Mouse (Mus musculus) kidney, postnatal 0 days (tissue): ENCODE measurements at regions not wholly inside any gene's neighbourhood (a gene's known extent, or its start where the extent isn't known, plus 50 kb on each side); places are given as distances from the start of the nearest gene placed in this dataset.
"Not testable (repeated sequence)": the region's sequence is repeated elsewhere in the genome, so short reads cannot be mapped to it uniquely, and the experiment has no call there.

Experiments
- ATAC-seq: fragments of 200-750 bp; cut with Nextera tagmentation; replicated peaks from 2 replicates; pipeline ENCODE4 v1.8.0; 2017; ENCODE audit warnings: low read depth, moderate number of reproducible peaks, moderate TSS enrichment, moderate library complexity; ENCODE audit not compliant: low FRiP score
- DNase-seq: peaks from one replicate; pipeline ENCODE4 v3.0.0-alpha.2; 2016; ENCODE audit warnings: low spot score
- H3K27ac ChIP-seq: fragments of 300-500 bp; sonication (generic); 2 replicates; pipeline ENCODE4 v1.5.1; 2014; ENCODE audit warnings: mild to moderate bottlenecking
- H3K27me3 ChIP-seq: fragments of 300-500 bp; sonication (generic); 2 replicates; pipeline ENCODE4 v1.6.1; 2014; ENCODE audit warnings: low read length, mixed read lengths; ENCODE audit not compliant: insufficient read depth
- H3K36me3 ChIP-seq: fragments of 300-500 bp; sonication (generic); 2 replicates; pipeline ENCODE4 v1.6.1; 2014; ENCODE audit warnings: low read length, mixed read lengths; ENCODE audit not compliant: insufficient read depth
- H3K4me1 ChIP-seq: fragments of 300-500 bp; sonication (generic); replicated peaks from 2 replicates; pipeline ENCODE4 v1.6.1; 2014; ENCODE audit warnings: antibody characterized with exemption, low read length, mixed read lengths; ENCODE audit not compliant: insufficient read depth
- H3K4me2 ChIP-seq: fragments of 300-500 bp; sonication (generic); 2 replicates; pipeline ENCODE4 v1.6.1; 2014; ENCODE audit warnings: mild to moderate bottlenecking, low read length, moderate library complexity, mixed read lengths
- H3K4me3 ChIP-seq: fragments of 300-500 bp; sonication (generic); replicated peaks from 2 replicates; pipeline ENCODE4 v1.5.1; 2014; ENCODE audit warnings: low read depth, low read length
- H3K9ac ChIP-seq: fragments of 300-500 bp; sonication (generic); 2 replicates; pipeline ENCODE4 v1.6.1; 2014; ENCODE audit warnings: low read depth, low read length
- H3K9me3 ChIP-seq: fragments of 300-500 bp; sonication (generic); replicated peaks from 2 replicates; pipeline ENCODE4 v1.6.1; 2016; ENCODE audit warnings: low read length, inconsistent platforms, mixed read lengths
- CTCF ChIP-seq: IDR thresholded peaks from 2 replicates; pipeline ENCODE4 v1.5.1; 2016; ENCODE audit warnings: antibody characterized with exemption, low read depth, mild to moderate bottlenecking, moderate library complexity
- WGBS: fragments of 180-500 bp; shearing (Covaris S2); extraction: QIAGEN DNeasy Blood & Tissue Kit; methylation state at CpG from one replicate; pipeline ENCODE4 v1.1.7; 2014; 5-methylcytosine and 5-hydroxymethylcytosine counted together

GRCm38 (mm10) chr13:111309848-111310692, 55.3 kb downstream of the Actbl2 start:
- no peak overlapping the region for H3K4me3 ChIP-seq
- TF ChIP-seq CTCF = no peak
- no peaks in the 10 kb centered on the region for H3K4me1 ChIP-seq
- no peak overlapping the region for H3K27ac ChIP-seq
- no peak overlapping the region for H3K9ac ChIP-seq
- H3K4me2 ChIP-seq = no peak overlapping the region
- WGBS = 77% methylated on average over 14 of the region's 14 CpGs
- H3K9me3 ChIP-seq = no peaks in the 10 kb centered on the region
- no peaks in the 10 kb centered on the region for H3K36me3 ChIP-seq
- DNase-seq (no peak), ATAC-seq (no peak)
- no peaks in the 10 kb centered on the region for H3K27me3 ChIP-seq

DNA sequence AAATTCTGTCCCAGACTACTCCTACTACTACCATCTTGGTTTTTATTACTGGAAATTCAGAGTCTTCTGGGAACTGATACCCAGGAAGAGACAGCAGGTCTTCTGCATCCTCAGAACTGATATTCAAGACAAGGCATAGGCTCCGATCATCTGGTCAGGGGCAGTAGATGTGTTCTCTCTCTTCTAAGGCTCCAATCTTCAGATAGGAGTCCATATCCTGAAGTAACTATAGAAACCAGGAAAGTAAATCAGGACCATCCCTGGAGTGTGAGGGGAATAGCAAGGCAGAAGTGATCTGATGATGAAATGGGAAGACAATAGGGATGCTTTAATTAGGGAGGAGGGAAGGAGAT, 55.9 kb downstream of the Actbl2 start:
- Histone ChIP-seq H3K4me2 (no peak overlapping the region), H3K27me3 (no peaks in the 10 kb centered on the region), H3K4me1 (no peaks in the 10 kb centered on the region), H3K36me3 (no peaks in the 10 kb centered on the region), H3K4me3 (no peak overlapping the region), H3K27ac (no peak overlapping the region), H3K9ac (no peak overlapping the region), H3K9me3 (no peaks in the 10 kb centered on the region)
- 93% methylated on average over 1 of the region's 1 CpGs for WGBS
- DNase-seq = no peak
- no peak for TF ChIP-seq CTCF
- ATAC-seq = no peak

- WGBS = 86% methylated on average over 3 of the region's 3 CpGs
- H3K4me2 ChIP-seq = not testable (repeated sequence)
Measured at GRCm38 (mm10) chr13:111313506-111313905, 58.7 kb downstream of the Actbl2 start.

GRCm38 (mm10) chr13:111317876-111318275, 63.1 kb downstream of the Actbl2 start:
- not testable (repeated sequence) for DNase-seq, H3K9me3 ChIP-seq, H3K27me3 ChIP-seq, ATAC-seq, H3K9ac ChIP-seq, H3K4me1 ChIP-seq, H3K4me3 ChIP-seq, H3K4me2 ChIP-seq, H3K27ac ChIP-seq, H3K36me3 ChIP-seq
- 86% methylated on average over 2 of the region's 2 CpGs for WGBS

More at GRCm38 (mm10) chr13:111313506-111313905, 58.7 kb downstream of the Actbl2 start:
- DNase-seq, H3K4me1 ChIP-seq, H3K27ac ChIP-seq, H3K27me3 ChIP-seq, H3K36me3 ChIP-seq, H3K9ac ChIP-seq, H3K4me3 ChIP-seq, ATAC-seq, H3K9me3 ChIP-seq: not testable (repeated sequence)

DNA sequence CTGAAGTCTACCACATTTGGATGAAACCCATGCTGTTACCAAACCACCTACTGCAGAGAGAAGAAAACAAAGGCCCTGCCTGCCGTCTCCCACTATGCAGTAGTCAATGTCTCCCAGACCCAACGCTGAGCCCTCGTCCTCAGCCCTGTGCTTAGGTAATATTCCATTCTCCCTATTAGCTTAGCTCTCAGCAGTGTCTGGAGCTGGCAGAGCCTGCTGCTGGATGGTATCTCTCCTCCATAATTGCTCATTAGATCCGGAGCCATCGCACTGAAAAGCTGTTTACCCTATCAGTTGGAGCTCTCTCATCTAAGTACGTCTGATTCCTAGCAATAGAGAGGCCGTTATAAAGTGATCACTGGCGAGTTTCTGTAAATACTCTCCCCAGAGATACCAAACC, 68.4 kb downstream of the Actbl2 start:
- no peaks in the 10 kb centered on the region for H3K36me3 ChIP-seq
- no peak overlapping the region for H3K9ac ChIP-seq
- WGBS = 75% methylated on average over 8 of the region's 8 CpGs
- no peak for TF ChIP-seq CTCF
- ATAC-seq (no peak), DNase-seq (no peak)
- H3K27me3 ChIP-seq = no peaks in the 10 kb centered on the region
- H3K4me2 ChIP-seq = no peak overlapping the region
- H3K27ac ChIP-seq = no peak overlapping the region
- no peak overlapping the region for H3K4me3 ChIP-seq
- no peaks in the 10 kb centered on the region for H3K4me1 ChIP-seq
- no peaks in the 10 kb centered on the region for H3K9me3 ChIP-seq

- Histone ChIP-seq H3K27ac (no peak overlapping the region), H3K36me3 (no peaks in the 10 kb centered on the region), H3K4me2 (no peak overlapping the region)
Measured at GRCm38 (mm10) chr13:111326096-111326665, 71.4 kb downstream of the Actbl2 start.

More at GRCm38 (mm10) chr13:111326096-111326665, 71.4 kb downstream of the Actbl2 start:
- ATAC-seq (no peak), DNase-seq (no peak)
- 66% methylated on average over 16 of the region's 16 CpGs for WGBS
- Histone ChIP-seq H3K4me1 (no peaks in the 10 kb centered on the region), H3K4me3 (no peak overlapping the region), H3K27me3 (no peaks in the 10 kb centered on the region), H3K9ac (no peak overlapping the region), H3K9me3 (no peaks in the 10 kb centered on the region)
- no peak for TF ChIP-seq CTCF
